Mouse (Mus musculus): ENCODE results near the gene Gata3.

DNA sequence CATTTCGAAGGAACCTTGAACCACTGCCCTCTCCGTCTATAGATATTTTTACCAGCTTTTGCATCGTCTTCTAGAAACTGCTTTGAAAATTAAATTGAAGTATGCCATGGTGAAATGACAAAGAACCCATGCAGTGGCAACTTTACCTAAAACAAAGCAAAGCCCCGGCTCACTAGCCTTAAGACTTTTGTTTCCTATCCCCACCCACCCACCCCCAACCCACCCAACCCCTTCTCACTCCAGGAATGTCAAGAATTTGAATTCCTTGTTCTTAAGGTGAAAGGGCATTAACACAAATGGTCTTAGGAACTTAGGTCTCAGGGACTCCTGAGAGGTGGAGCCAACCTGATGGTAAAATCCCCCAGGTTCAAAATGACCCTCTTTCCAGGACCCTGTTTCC lies 34.0 kb downstream of the Gata3 start:
- TF ChIP-seq USF1 (IDR thresholded peaks at IDR 0.05; ENCODE audit: low read depth) (no peak), CTCF (IDR thresholded peaks at IDR 0.05; ENCODE audit: control insufficient read depth, insufficient read depth, insufficient read length) (no peak), MAX (IDR thresholded peaks at IDR 0.05) (no peak)

Measured in C2C12 (cell line).